Mouse (Mus musculus): ENCODE measurements around the gene Sult2a2. TPM values are rescaled to one million over a fixed set of nuclear protein-coding genes. Genes with fewer than 3 reads are reported as not detected.
"Not testable (repeated sequence)": the region's sequence is repeated elsewhere in the genome, so short reads cannot be mapped to it uniquely, and the experiment has no call there.

The Sult2a2 gene
- polyA plus RNA-seq (2014; fragmentation: Nextera tagmentation; extraction: Ambion mirVana) = not detected in 2 replicates

GRCm38 (mm10) chr7:13733205-13733604 is at the start of gene Sult2a2:
Gene Sult2a2 (plus strand): TSS chr7:13733505.
- not testable (repeated sequence) for H3K4me2 ChIP-seq (ENCODE audit: low read length); DNase-seq; H3K4me1 ChIP-seq (ENCODE audit: control insufficient read depth, insufficient read depth, low read length); H3K27me3 ChIP-seq (ENCODE audit: control insufficient read depth, insufficient read depth, low read length); ATAC-seq (ENCODE audit: low FRiP score, low TSS enrichment); H3K9me3 ChIP-seq (ENCODE audit: control insufficient read depth, low read length); H3K9ac ChIP-seq (replicated peaks; ENCODE audit: low read length); H3K27ac ChIP-seq (replicated peaks; ENCODE audit: low read depth, low read length); H3K4me3 ChIP-seq (replicated peaks; ENCODE audit: low read depth, low read length); H3K36me3 ChIP-seq (ENCODE audit: control insufficient read depth, insufficient read depth, low read length)
- 78% methylated on average over 1 of the region's 2 CpGs for WGBS

GRCm38 (mm10) chr7:13813913-13814312 is 80.6 kb downstream of the Sult2a2 start:
- DNase-seq = no peak
- Histone ChIP-seq H3K27ac (replicated peaks; ENCODE audit: low read depth, low read length) (no peak overlapping the region), H3K9me3 (ENCODE audit: control insufficient read depth, low read length) (peaks cover 11% of the 10 kb centered on the region), H3K9ac (replicated peaks; ENCODE audit: low read length) (no peak overlapping the region), H3K4me3 (replicated peaks; ENCODE audit: low read depth, low read length) (no peak overlapping the region), H3K4me2 (ENCODE audit: low read length) (no peak overlapping the region), H3K36me3 (ENCODE audit: control insufficient read depth, insufficient read depth, low read length) (no peaks in the 10 kb centered on the region), H3K27me3 (ENCODE audit: control insufficient read depth, insufficient read depth, low read length) (no peaks in the 10 kb centered on the region), H3K4me1 (ENCODE audit: control insufficient read depth, insufficient read depth, low read length) (no peaks in the 10 kb centered on the region)
- ATAC-seq (ENCODE audit: low FRiP score, low TSS enrichment) = no peak
- WGBS = 90% methylated on average over 1 of the region's 1 CpGs

Other genes with a start within 250 kb of the Sult2a2 start
- not detected in 2 replicates for gene Bsph2, start 162.4 kb upstream of the Sult2a2 start, polyA plus RNA-seq (2014; fragmentation: Nextera tagmentation; extraction: Ambion mirVana)
- gene Sult2a5, start 109.5 kb upstream of the Sult2a2 start, polyA plus RNA-seq (2014; fragmentation: Nextera tagmentation; extraction: Ambion mirVana) = not detected in 2 replicates
- not detected in 2 replicates for gene Sult2a1, start 103.9 kb downstream of the Sult2a2 start, polyA plus RNA-seq (2014; fragmentation: Nextera tagmentation; extraction: Ambion mirVana)